Mouse (Mus musculus): ENCODE measurements around the gene Fbxw10.

Gene Fbxw10

DNA sequence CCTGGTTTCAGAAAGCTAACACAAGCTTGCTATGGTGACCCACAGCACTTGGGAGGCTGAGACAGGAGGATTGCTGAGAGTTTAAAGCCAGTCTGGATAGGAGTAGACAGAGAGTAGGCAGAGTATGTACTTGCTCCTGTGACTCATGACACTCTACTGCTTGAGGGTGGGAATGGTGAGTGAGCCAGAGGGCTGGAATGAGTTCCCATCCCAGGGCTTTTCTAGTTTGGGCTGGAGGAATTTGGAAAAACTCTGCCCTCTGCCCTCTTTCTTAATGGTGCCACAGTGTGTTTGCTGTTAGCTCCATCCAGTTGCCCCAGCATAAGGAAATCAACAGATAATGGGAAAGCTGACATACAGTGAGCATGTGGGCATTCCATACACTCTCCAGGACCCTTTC is 15.0 kb upstream of the Fbxw10 start:
- no peak for DNase-seq (ENCODE audit: low spot score in 2 of 2)

GRCm38 (mm10) chr11:62844562-62844961 is 2.3 kb upstream of the Fbxw10 start:
- no peak for DNase-seq (ENCODE audit: low spot score in 2 of 2)

DNA sequence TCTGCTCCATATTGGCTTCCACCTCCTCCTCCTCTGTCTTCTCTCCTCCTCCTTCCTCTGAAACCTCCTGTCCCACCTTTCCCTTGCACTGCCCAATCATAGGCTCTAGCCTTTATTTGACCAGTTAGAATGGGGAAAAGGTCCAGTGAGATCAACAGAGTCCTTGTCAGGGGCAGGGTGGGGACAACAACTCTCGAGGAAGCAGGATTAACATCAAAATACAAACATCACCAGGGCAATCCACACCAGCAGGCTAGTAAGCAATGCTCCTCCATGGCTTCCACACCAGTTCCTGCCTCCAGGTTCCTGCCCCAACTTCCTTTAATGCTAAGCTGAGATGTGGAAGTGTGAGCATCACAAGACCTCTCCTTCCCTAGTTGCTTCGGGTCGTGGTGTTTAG is 1.1 kb upstream of the Fbxw10 start:
- DNase-seq (ENCODE audit: low spot score in 2 of 2), result no peak

- DNase-seq (ENCODE audit: low spot score in 2 of 2), result no peak
These were observed 854 bp downstream of the Fbxw10 start for GRCm38 (mm10) chr11:62847655-62848191.

GRCm38 (mm10) chr11:62848301-62848700 is 1.4 kb downstream of the Fbxw10 start:
- no peak for DNase-seq (ENCODE audit: low spot score in 2 of 2)

DNA sequence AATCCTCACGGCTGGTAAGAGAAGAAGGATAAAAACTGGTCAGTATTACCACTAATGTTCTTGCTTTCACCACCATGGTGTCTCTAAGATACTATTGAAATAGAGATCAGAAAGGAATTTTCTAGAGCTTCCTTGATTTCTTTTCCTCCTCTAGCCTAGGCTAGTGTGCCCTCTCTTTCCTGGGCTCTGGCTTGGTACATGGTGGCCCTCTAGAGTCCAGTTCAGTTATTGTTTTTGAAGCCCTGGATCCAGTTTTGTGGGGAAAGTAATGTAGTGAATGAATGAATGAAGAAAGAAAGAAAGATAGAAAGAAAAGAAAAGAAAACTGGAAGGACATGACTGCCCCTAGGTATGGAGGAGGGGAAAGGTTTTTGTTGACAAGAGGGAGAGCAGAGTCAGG is 4.3 kb downstream of the Fbxw10 start:
- no peak for DNase-seq (ENCODE audit: low spot score in 2 of 2)

DNA sequence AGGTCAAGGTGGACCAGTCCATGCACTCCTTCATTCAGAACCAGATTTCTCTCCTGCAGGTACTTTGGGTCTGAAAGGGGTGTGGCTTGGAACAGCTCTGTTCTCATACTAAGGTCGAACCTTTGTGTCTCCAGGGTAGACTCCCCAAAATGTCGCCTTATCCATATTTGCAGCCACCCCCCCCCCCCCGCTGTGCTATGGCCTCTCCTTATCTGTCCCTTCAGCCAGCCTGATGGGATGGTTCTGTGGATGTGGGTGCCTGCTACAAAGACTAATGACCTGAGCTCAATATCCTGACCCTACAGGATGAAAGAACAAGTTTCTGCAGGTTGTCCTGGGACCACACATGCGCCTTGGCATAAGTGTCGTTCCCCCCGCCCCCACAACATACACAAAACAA is 6.5 kb downstream of the Fbxw10 start:
- no peak for DNase-seq (ENCODE audit: low spot score in 2 of 2)

- DNase-seq (ENCODE audit: low spot score in 2 of 2), result no peak
These were observed 18.7 kb downstream of the Fbxw10 start for GRCm38 (mm10) chr11:62865562-62865961.

DNA sequence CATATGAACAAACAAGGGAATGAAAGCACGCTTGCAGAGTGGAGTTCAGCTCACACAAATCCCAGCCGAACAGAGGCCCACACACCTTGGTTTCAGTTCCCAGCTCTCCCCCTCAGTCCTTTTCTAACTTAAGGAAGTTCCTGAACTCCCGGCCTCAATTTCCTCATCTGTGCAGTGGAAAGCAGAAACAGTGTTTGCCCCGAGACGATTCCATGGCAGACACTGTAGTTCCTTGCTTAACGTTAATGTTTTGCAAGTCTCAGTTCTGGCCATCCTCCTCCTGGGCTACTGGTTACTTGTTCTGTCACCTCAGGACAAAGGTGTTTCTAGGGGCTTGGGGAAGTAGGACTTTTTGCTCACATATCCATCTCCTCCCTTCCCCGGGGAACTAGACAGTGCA is 19.8 kb downstream of the Fbxw10 start:
- no peak for DNase-seq (ENCODE audit: low spot score in 2 of 2)

DNA sequence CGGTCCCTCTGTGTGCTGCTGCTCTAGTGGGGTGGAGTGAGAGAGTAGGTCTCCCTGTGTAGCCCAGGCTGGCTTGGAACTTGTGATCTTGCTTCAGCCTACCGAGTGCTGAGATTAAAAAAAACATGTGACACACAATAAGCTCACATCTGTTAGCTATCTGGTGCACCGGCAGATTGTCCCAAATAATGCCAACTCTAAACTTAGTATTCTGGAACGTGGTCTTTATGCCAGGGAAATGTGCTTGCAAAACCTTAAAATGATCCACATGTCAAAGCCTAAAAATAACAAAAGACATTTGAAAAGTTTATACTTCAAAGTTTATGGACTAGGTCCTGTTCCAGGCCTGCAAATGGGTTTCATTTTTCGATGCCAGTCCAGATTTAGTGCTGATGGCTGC is 22.3 kb downstream of the Fbxw10 start:
- no peak for DNase-seq (ENCODE audit: low spot score in 2 of 2)

- no peak for DNase-seq (ENCODE audit: low spot score in 2 of 2)
These were observed 23.0 kb downstream of the Fbxw10 start for GRCm38 (mm10) chr11:62869715-62870371.

GRCm38 (mm10) chr11:62873479-62873878 is 26.6 kb downstream of the Fbxw10 start:
- DNase-seq (ENCODE audit: low spot score in 2 of 2), result no peak

- DNase-seq (ENCODE audit: low spot score in 2 of 2), result no peak
These were observed 28.8 kb downstream of the Fbxw10 start for GRCm38 (mm10) chr11:62875696-62876095.

- no peak for DNase-seq (ENCODE audit: low spot score in 2 of 2)
These were observed 29.6 kb downstream of the Fbxw10 start for GRCm38 (mm10) chr11:62876445-62876844.

GRCm38 (mm10) chr11:62877391-62877790 is 30.5 kb downstream of the Fbxw10 start:
- DNase-seq (ENCODE audit: low spot score in 2 of 2), result no peak

GRCm38 (mm10) chr11:62878728-62879127 is 31.9 kb downstream of the Fbxw10 start:
- DNase-seq (ENCODE audit: low spot score in 2 of 2), result no peak

DNA sequence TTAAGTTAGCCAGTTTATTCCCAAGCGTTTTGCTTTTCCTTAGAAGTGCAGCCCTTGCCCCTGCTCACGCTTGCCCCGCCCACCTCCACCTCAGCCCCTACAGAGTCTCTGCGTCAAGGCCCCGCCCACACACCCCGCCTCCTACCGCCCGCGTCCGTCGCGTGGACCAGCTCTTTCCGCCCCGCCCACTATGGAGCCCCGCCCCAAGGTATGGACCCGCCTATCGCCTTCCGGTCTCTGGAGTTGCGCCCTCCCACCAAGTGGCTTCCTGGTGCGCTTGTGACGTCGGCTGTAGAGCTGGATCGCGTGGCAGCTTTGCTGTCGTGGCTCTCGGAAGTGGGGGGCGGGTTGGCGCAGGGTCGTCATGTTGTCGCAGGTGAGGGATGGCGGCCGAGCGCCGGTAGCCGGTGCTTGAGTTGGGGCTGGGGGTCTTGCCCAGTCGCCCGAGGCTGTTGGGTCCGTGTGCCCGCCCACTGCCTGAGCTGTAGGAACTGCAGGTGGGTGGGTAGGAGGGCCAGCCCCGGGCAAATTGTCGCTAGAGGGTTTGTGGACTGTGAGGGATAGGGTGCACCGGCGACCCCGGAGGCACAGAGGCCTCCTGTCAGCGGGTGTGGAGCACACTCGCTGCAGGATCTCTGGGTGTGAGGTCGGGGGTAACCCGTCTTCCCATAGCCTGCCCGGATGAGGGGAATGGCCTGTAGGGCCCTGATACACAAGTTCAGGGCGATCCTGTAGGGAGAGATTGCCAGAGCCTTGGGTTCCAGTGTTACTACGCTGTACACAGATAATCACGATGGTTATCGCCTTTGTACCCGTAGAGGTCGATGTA is 32.6 kb downstream of the Fbxw10 start, which contains the start of gene Tvp23b:
Gene Tvp23b (plus strand): TSS at position 236 of the 829 bp plus-strand sequence.
- DNase-seq (ENCODE audit: low spot score in 2 of 2), result peak; percentile 99

GRCm38 (mm10) chr11:62883407-62883806 is 36.5 kb downstream of the Fbxw10 start:
- no peak for DNase-seq (ENCODE audit: low spot score in 2 of 2)

GRCm38 (mm10) chr11:62885323-62885722 is 38.5 kb downstream of the Fbxw10 start:
- DNase-seq (ENCODE audit: low spot score in 2 of 2), result no peak

GRCm38 (mm10) chr11:62890796-62891195 is 43.9 kb downstream of the Fbxw10 start:
- DNase-seq (ENCODE audit: low spot score in 2 of 2), result no peak

DNA sequence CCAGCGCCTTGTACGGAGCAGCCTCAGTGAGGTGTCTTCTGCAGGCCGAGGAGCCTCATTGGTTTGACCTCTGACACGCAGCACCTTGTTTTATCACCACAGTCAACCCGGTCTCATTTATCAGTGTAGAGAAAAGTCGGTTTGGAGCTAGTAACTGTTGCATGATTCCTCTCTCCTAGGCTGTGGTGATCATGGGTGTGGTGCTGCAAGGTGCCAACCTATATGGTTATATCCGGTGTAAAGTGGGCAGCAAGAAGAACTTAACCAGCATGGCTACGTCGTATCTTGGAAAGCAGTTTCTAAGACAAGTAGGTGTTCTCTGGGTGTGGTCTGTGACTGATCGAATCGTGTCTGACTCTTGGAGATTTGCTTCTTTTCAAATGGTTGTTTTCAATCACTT is 44.9 kb downstream of the Fbxw10 start:
- no peak for DNase-seq (ENCODE audit: low spot score in 2 of 2)

GRCm38 (mm10) chr11:62901699-62902323 is 54.9 kb downstream of the Fbxw10 start:
- DNase-seq (ENCODE audit: low spot score in 2 of 2), result peak in 1 of 2 experiments; percentile 32

All from spleen, postnatal 4 days (tissue).